Mouse (Mus musculus): ENCODE data around the gene 1700012B09Rik. TPM values are rescaled to one million over a fixed set of nuclear protein-coding genes. Genes with fewer than 3 reads are reported as not detected.

Gene 1700012B09Rik
- total RNA-seq, 2 experiments from 2014 or later: not detected

GRCm38 (mm10) chr9:14730941-14731541 is 39.8 kb downstream of the 1700012B09Rik start:
- no peak for DNase-seq (ENCODE audit: low spot score)

DNA sequence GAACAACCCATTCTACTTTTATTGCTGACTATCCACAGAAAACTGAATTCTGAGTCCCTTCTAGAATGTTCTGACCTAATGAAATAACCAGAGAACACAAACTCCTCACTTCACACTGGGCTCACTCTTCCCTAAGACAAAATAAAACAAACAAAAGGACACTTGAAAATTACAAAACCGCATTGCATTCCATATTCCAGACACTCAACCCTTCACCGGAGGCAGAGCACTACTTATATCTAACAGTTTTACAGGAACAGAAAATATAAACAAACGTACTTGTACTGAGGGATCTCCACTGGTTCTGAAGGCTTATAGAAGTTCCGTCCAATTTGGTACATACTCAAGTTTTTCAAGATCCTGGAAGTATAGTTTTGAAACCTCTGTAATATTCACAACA is 42.5 kb downstream of the 1700012B09Rik start:
- no peak for DNase-seq (ENCODE audit: low spot score)

DNA sequence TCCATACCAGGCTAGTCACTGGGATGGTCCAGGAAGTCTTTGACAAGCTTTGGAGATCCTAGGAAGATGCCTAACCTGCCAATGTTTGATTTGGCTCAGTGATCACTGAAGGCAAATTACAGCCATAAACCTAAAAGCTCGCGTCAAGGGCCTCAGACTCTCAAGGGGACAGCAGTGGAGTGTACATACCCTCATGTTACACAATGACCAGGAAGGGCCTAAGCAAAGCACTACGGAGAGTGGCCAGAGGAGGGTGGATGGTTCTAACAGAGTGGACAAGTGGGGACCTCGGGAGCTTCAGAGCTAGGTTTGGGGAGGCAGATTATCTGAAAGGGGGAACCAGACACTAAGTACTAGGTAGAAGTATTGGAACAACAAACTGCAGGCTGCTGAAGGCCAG is 44.2 kb downstream of the 1700012B09Rik start:
- no peak for DNase-seq (ENCODE audit: low spot score)

DNA sequence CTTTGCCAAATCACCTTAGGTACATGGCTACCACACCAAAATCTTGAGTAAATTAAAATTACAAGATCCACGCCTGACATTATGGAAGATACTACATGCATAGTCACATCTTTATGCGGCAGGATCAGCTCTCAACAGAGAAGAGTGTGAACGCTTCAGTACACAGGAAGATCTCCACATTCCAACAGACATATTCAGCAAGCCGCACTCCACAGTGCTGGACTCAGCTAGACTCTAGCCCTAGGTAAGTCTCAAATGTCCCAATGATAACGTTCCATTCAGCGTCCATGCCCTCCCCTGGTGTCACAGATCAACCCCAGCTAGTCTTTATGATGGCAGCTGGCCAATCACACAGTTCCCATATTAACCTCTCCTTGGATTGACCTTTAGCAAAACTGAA is 44.8 kb downstream of the 1700012B09Rik start:
- DNase-seq (ENCODE audit: low spot score): no peak

DNA sequence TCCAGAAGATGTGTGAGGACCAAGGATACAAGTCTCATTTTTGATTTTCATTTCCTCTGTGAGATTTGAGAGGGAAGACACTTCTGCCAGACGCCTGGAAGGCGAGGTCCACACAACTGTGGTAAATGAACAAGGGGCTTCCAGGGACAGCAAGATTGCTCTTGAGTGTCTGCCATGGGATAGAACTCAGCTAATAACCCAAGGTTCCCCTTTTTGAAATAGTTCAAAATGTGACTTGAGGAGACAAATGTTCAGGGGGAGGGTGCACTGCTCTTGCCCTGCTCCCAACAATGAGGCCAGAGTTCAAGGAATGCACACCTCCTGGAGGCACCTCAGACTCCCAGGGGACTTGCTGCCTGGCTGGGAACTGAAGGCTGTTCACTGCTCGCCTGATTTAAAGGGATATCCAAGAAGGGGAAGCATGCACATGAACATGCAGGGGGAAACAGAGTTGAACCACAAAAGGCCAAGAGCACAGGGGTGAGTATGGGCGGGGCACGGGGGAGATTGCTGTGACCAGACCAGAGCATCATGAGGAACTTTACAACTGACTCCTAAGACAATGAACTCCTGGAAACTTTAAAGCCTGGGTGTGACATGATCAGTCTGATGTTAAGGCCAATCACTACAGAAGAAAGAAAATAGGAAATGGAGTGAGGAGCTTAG is 45.9 kb downstream of the 1700012B09Rik start:
- DNase-seq (ENCODE audit: low spot score): no peak

DNA sequence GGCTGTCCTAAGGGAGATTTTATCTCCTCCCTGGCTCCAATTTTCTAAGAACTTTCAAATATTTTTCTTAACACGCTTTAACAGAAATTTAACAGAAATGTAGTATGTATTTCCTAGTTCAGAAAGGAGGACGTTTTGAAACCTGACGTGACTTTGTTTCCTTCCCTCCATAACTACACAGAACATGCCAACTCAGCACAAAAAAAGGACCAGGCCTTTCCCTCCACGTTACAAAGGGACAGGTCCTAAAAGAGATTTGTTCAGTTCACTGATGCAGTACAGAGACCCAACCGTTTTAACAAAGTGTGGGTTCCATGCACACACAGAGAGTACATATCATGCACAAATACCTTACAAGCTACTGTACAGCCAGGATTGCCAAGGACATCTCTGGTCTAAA is 49.2 kb downstream of the 1700012B09Rik start:
- DNase-seq (ENCODE audit: low spot score): no peak

DNA sequence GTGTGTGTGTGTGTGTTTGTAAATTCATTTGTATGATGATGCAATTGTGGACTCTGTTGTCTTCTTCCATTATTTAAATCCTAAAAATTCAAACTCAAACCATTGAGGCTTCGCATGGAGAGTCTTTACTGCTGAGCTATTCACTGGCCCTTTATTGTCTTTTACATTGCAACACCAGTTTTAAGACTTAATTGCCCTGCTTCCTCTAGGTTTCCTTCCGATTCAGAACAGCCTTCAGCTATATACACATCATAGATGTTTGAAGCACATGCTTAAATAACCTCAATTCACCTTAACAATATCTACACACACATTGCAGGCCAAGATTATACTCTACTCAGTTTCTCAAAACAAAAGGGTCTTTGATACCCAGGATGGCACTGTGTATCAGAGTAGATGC is 50.4 kb downstream of the 1700012B09Rik start:
- DNase-seq (ENCODE audit: low spot score): no peak

- no peak for DNase-seq (ENCODE audit: low spot score)
Observed at GRCm38 (mm10) chr9:14718332-14718691, 52.5 kb downstream of the 1700012B09Rik start.

- peak; percentile 30 for DNase-seq (ENCODE audit: low spot score)
Observed at GRCm38 (mm10) chr9:14717689-14718331, 53.0 kb downstream of the 1700012B09Rik start.

GRCm38 (mm10) chr9:14715258-14715657 is 55.6 kb downstream of the 1700012B09Rik start:
- no peak for DNase-seq (ENCODE audit: low spot score)

- DNase-seq (ENCODE audit: low spot score): no peak
Observed at GRCm38 (mm10) chr9:14710910-14711309, 59.9 kb downstream of the 1700012B09Rik start.

Other genes with a start within 250 kb of the 1700012B09Rik start
- gene Amotl1, start 126.0 kb downstream of the 1700012B09Rik start, total RNA-seq (2021): 100 to 1,000 TPM; 330 to 339 TPM
- gene Piwil4, start 30.3 kb downstream of the 1700012B09Rik start, total RNA-seq (2021): not detected
- gene Fut4, start 18.6 kb downstream of the 1700012B09Rik start, total RNA-seq (2021): under 1 TPM; 0.11 to 0.21 TPM
- gene Mre11a, start 13.6 kb upstream of the 1700012B09Rik start, total RNA-seq (2021): 10 to 100 TPM in 1 of 2 experiments, 1 to 10 TPM in 1; 9.2 to 12.7 TPM
- gene Ankrd49, start 13.8 kb upstream of the 1700012B09Rik start, total RNA-seq (2021): 1 to 10 TPM; 7.4 to 7.6 TPM
- gene Gpr83, start 89.2 kb upstream of the 1700012B09Rik start, total RNA-seq (2021): not detected
- gene Izumo1r, start 132.9 kb upstream of the 1700012B09Rik start, total RNA-seq (2021): not detected

Measured in gastrocnemius, adult 18-20 months (tissue).